Mouse (Mus musculus): ENCODE data around the gene Olfr726. TPM values are rescaled to one million over a fixed set of nuclear protein-coding genes. Genes with fewer than 3 reads are reported as not detected.
A peak's percentile ranks its signal among the peaks of the same experiment; 100 is the strongest.

Olfr726 gene
- total RNA-seq (2021), result not detected
- long read RNA-seq, result 0 reads

GRCm38 (mm10) chr14:50090853-50091252 is at the start of gene Olfr726:
Gene Olfr726 (minus strand): TSS chr14:50090953.
- DNase-seq (ENCODE audit: low spot score in 2 of 2), result no peak

- no peak for DNase-seq (ENCODE audit: low spot score in 2 of 2)
Observed at GRCm38 (mm10) chr14:50122886-50123285, 32.1 kb upstream of the Olfr726 start, which contains the start of gene Olfr727. Gene Olfr727 (plus strand): TSS chr14:50123186.

GRCm38 (mm10) chr14:50062733-50063104 is 28.0 kb downstream of the Olfr726 start:
- DNase-seq (ENCODE audit: low spot score in 2 of 2), result peak in 1 of 2 experiments; percentile 3

- peak; percentile 39 to 65 for DNase-seq (ENCODE audit: low spot score in 2 of 2)
Observed at GRCm38 (mm10) chr14:50061955-50062732, 28.6 kb downstream of the Olfr726 start.

DNA sequence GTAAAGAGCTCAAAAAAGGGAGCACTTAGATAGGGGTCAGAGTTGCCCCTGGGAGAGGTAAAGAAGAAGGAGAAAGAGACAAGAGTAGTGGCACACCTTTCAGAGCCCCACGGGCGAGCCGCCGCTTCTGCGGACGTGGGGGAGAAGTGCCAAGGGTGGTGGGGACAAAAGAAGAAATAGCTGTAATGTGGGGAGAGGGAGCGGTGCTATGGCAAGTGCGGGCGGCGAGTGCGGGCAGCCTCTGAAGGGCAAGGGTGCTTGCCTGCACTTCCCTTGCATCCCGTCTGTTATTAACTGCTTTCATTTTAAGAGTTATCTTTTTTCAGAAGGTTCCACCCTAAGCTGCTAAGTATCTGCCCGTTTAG is 29.2 kb downstream of the Olfr726 start:
- DNase-seq (ENCODE audit: low spot score in 2 of 2), result no peak

- DNase-seq (ENCODE audit: low spot score in 2 of 2), result peak in 1 of 2 experiments; percentile 3
Observed at GRCm38 (mm10) chr14:50061179-50061578, 29.6 kb downstream of the Olfr726 start.

DNA sequence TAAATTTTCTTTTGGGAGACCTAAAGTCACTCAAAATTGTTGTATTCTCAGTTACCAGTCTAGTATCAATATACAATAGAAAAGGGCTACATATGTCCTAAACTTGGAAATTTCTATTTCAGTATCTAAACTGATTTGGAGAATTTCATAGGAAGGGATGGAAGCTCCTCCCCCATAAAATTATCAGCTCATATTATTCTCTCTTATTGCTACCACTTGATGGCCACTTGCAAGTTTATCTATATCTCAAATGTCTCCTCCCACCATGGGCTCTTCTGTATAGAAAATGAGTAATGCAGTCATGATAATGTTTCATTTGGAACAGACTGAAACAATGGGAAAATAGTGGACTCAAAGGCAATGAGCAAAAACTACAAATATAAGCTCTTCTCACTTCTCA is 50.5 kb downstream of the Olfr726 start, which contains the start of gene Olfr725:
TSS of gene Olfr725 (minus strand) at position 101 of the 400 bp plus-strand sequence.
- no peak for DNase-seq (ENCODE audit: low spot score in 2 of 2)

Other genes with a start within 250 kb of the Olfr726 start
- not detected for gene Olfr722, start 189.0 kb downstream of the Olfr726 start, total RNA-seq (2021)
- not detected for gene Olfr723, start 159.2 kb downstream of the Olfr726 start, total RNA-seq (2021)
- not detected for gene Olfr724, start 127.7 kb downstream of the Olfr726 start, total RNA-seq (2021)
- gene Olfr725, start 50.6 kb downstream of the Olfr726 start, total RNA-seq (2021), result not detected
- gene Olfr727, start 32.2 kb upstream of the Olfr726 start, total RNA-seq (2021), result not detected
- not detected for gene Olfr728, start 51.7 kb upstream of the Olfr726 start, total RNA-seq (2021)
- gene Olfr729, start 62.0 kb upstream of the Olfr726 start, total RNA-seq (2021), result not detected
- gene Olfr730, start 97.2 kb upstream of the Olfr726 start, total RNA-seq (2021), result not detected
- not detected for gene Olfr731, start 150.9 kb upstream of the Olfr726 start, total RNA-seq (2021)
- gene Olfr732, start 193.3 kb upstream of the Olfr726 start, total RNA-seq (2021), result not detected
- gene Olfr733, start 210.6 kb upstream of the Olfr726 start, total RNA-seq (2021), result not detected
- gene Olfr734, start 235.8 kb upstream of the Olfr726 start, total RNA-seq (2021), result not detected

All from layer of hippocampus, postnatal 10 days (tissue).